Mouse (Mus musculus): ENCODE measurements around the gene Armcx4. TPM values are rescaled to one million over a fixed set of nuclear protein-coding genes. Genes with fewer than 3 reads are reported as not detected.

Gene Armcx4
- polyA plus RNA-seq, 1 experiment from 2014 or later: 0.81 TPM

Other genes starting within 250 kb of the Armcx4 start
- not detected in 2 replicates for gene Taf7l, start 210.0 kb upstream of the Armcx4 start, polyA plus RNA-seq (2016; fragmentation: Nextera tagmentation; extraction: Ambion mirVana)
- gene Timm8a1, start 144.7 kb upstream of the Armcx4 start, polyA plus RNA-seq (2016; fragmentation: Nextera tagmentation; extraction: Ambion mirVana): 123 and 136 TPM in 2 replicates
- gene Btk, start 102.9 kb upstream of the Armcx4 start, polyA plus RNA-seq (2016; fragmentation: Nextera tagmentation; extraction: Ambion mirVana): 29.9 and 30.8 TPM in 2 replicates
- gene Rpl36a, start 100.9 kb upstream of the Armcx4 start, polyA plus RNA-seq (2016; fragmentation: Nextera tagmentation; extraction: Ambion mirVana): 409 and 421 TPM in 2 replicates
- gene Gla, start 85.4 kb upstream of the Armcx4 start, polyA plus RNA-seq (2016; fragmentation: Nextera tagmentation; extraction: Ambion mirVana): 4.5 and 4.8 TPM in 2 replicates
- 110 and 111 TPM in 2 replicates for gene Hnrnph2, start 85.3 kb upstream of the Armcx4 start, polyA plus RNA-seq (2016; fragmentation: Nextera tagmentation; extraction: Ambion mirVana)
- gene Armcx1, start 31.4 kb downstream of the Armcx4 start, polyA plus RNA-seq (2016; fragmentation: Nextera tagmentation; extraction: Ambion mirVana): 11.4 and 11.6 TPM in 2 replicates
- gene Armcx6, start 64.9 kb downstream of the Armcx4 start, polyA plus RNA-seq (2016; fragmentation: Nextera tagmentation; extraction: Ambion mirVana): 7.2 and 8.1 TPM in 2 replicates
- 22.1 and 22.8 TPM in 2 replicates for gene Armcx3, start 70.1 kb downstream of the Armcx4 start, polyA plus RNA-seq (2016; fragmentation: Nextera tagmentation; extraction: Ambion mirVana)
- 17.8 and 20.3 TPM in 2 replicates for gene Armcx2, start 122.7 kb downstream of the Armcx4 start, polyA plus RNA-seq (2016; fragmentation: Nextera tagmentation; extraction: Ambion mirVana)